Mouse (Mus musculus) spleen, adult 2 months (tissue): ENCODE results near the gene Cacna1c. TPM values are rescaled to one million over a fixed set of nuclear protein-coding genes. Genes with fewer than 3 reads are reported as not detected.

Experiments used
- DNase-seq, 2 experiments: peaks; one replicate each; pipeline versions ENCODE4 v3.0.0 to v3.0.0-alpha.2; 2012 to 2021; ENCODE audit warnings: low spot score in 2 of 2, low read depth in 1 of 2
- H3K27ac ChIP-seq: fragments of 200-500 bp; 2 replicates; pipeline ENCODE4 v1.5.1; 2012; ENCODE audit warnings: low read length, inconsistent platforms; ENCODE audit not compliant: insufficient read depth
- H3K27me3 ChIP-seq: fragments of 200-500 bp; 2 replicates; pipeline ENCODE4 v1.6.1; 2012; ENCODE audit warnings: mild to moderate bottlenecking, moderate library complexity, low read length, inconsistent platforms; ENCODE audit not compliant: control insufficient read depth, insufficient read depth
- H3K36me3 ChIP-seq: fragments of 200-500 bp; 2 replicates; pipeline ENCODE4 v1.6.1; 2012; ENCODE audit warnings: mild to moderate bottlenecking, low read length, inconsistent platforms; ENCODE audit not compliant: control insufficient read depth, insufficient read depth
- H3K4me1 ChIP-seq: fragments of 200-500 bp; 2 replicates; pipeline ENCODE4 v1.6.1; 2011; ENCODE audit warnings: inconsistent platforms; ENCODE audit not compliant: control insufficient read depth, insufficient read depth, insufficient read length
- H3K4me3 ChIP-seq: fragments of 200-500 bp; 2 replicates; pipeline ENCODE4 v1.5.1; 2011; ENCODE audit warnings: mild to moderate bottlenecking, inconsistent platforms; ENCODE audit not compliant: insufficient read depth, insufficient read length; ENCODE audit errors: extremely low read depth
- CTCF ChIP-seq: fragments of 200-500 bp; IDR thresholded peaks from 2 replicates; pipeline ENCODE4 v1.5.1; 2011; ENCODE audit warnings: mild to moderate bottlenecking, inconsistent platforms; ENCODE audit not compliant: insufficient read depth, insufficient read length, insufficient replicate concordance; ENCODE audit errors: extremely low read depth
- POLR2A ChIP-seq: fragments of 200-500 bp; IDR thresholded peaks from 2 replicates; pipeline ENCODE4 v1.6.1; 2011; ENCODE audit warnings: low read depth, low read length, inconsistent platforms
- WGBS: fragments of 180-500 bp; shearing (Covaris S2); methylation state at CpG from one replicate; pipeline ENCODE4 v1.1.7; 2018; 5-methylcytosine and 5-hydroxymethylcytosine counted together
- polyA plus RNA-seq: library from polyadenylated mRNA; depleted of rRNA; stranded (reverse); fragments of >200 nt; gene quantifications from 2 replicates; pipeline ENCODE4 v1.2.3, GENCODE M21; 2012

Cacna1c gene
- polyA plus RNA-seq, 1 experiment, result 1.1 TPM

GRCm38 (mm10) chr6:118989999-118990776, 206.0 kb downstream of the Cacna1c start:
- 90% methylated on average over 9 of the region's 9 CpGs for WGBS
- Histone ChIP-seq H3K36me3 (no peaks in the 10 kb centered on the region), H3K27ac (no peak overlapping the region), H3K27me3 (no peaks in the 10 kb centered on the region), H3K4me3 (no peak overlapping the region), H3K4me1 (no peaks in the 10 kb centered on the region)
- DNase-seq, result no peak
- TF ChIP-seq CTCF (no peak), POLR2A (no peak)

GRCm38 (mm10) chr6:118984181-118984901, 211.9 kb downstream of the Cacna1c start:
- H3K36me3 ChIP-seq, result no peaks in the 10 kb centered on the region
- 57% methylated on average over 11 of the region's 11 CpGs for WGBS
- H3K4me1 ChIP-seq, result no peaks in the 10 kb centered on the region
- H3K27me3 ChIP-seq, result no peaks in the 10 kb centered on the region
- no peak overlapping the region for H3K4me3 ChIP-seq
- DNase-seq, result no peak
- H3K27ac ChIP-seq, result no peak overlapping the region
- no peak for TF ChIP-seq CTCF
- TF ChIP-seq POLR2A, result no peak

- DNase-seq, result no peak
- no peak overlapping the region for H3K27ac ChIP-seq
- TF ChIP-seq POLR2A (no peak), CTCF (no peak)
- no peaks in the 10 kb centered on the region for H3K4me1 ChIP-seq
- no peaks in the 10 kb centered on the region for H3K36me3 ChIP-seq
- 73% methylated on average over 8 of the region's 8 CpGs for WGBS
- H3K4me3 ChIP-seq, result no peak overlapping the region
- no peaks in the 10 kb centered on the region for H3K27me3 ChIP-seq
Observed at GRCm38 (mm10) chr6:118983471-118984040, 212.7 kb downstream of the Cacna1c start.

- no peaks in the 10 kb centered on the region for H3K4me1 ChIP-seq
- DNase-seq, result no peak
- H3K27ac ChIP-seq, result no peak overlapping the region
- TF ChIP-seq POLR2A, result no peak
- no peak for TF ChIP-seq CTCF
- no peak overlapping the region for H3K4me3 ChIP-seq
- no peaks in the 10 kb centered on the region for H3K36me3 ChIP-seq
- WGBS, result 66% methylated on average over 12 of the region's 12 CpGs
- no peaks in the 10 kb centered on the region for H3K27me3 ChIP-seq
Observed at GRCm38 (mm10) chr6:118980265-118980664, 216.0 kb downstream of the Cacna1c start.

- Histone ChIP-seq H3K27me3 (no peaks in the 10 kb centered on the region), H3K4me3 (no peak overlapping the region), H3K36me3 (no peaks in the 10 kb centered on the region), H3K27ac (no peak overlapping the region), H3K4me1 (no peaks in the 10 kb centered on the region)
- 71% methylated on average over 10 of the region's 10 CpGs for WGBS
- TF ChIP-seq CTCF (no peak), POLR2A (no peak)
- DNase-seq, result no peak
Observed at GRCm38 (mm10) chr6:118977443-118978271, 218.6 kb downstream of the Cacna1c start.

GRCm38 (mm10) chr6:118976617-118977016, 219.6 kb downstream of the Cacna1c start:
- H3K27me3 ChIP-seq, result no peaks in the 10 kb centered on the region
- no peak overlapping the region for H3K27ac ChIP-seq
- no peak overlapping the region for H3K4me3 ChIP-seq
- TF ChIP-seq POLR2A, result no peak
- no peak for TF ChIP-seq CTCF
- DNase-seq, result no peak
- no peaks in the 10 kb centered on the region for H3K36me3 ChIP-seq
- 87% methylated on average over 14 of the region's 14 CpGs for WGBS
- H3K4me1 ChIP-seq, result no peaks in the 10 kb centered on the region
